Mouse (Mus musculus): Measurements from ENCODE around the gene Tmx4. TPM values are rescaled to one million over a fixed set of nuclear protein-coding genes. Genes with fewer than 3 reads are reported as not detected.
A peak's percentile ranks its signal among the peaks of the same experiment; 100 is the strongest.

Gene Tmx4
- polyA plus RNA-seq (2014; fragmentation: Nextera tagmentation; extraction: Ambion mirVana), result 24.9 and 25.7 TPM in 2 replicates

DNA sequence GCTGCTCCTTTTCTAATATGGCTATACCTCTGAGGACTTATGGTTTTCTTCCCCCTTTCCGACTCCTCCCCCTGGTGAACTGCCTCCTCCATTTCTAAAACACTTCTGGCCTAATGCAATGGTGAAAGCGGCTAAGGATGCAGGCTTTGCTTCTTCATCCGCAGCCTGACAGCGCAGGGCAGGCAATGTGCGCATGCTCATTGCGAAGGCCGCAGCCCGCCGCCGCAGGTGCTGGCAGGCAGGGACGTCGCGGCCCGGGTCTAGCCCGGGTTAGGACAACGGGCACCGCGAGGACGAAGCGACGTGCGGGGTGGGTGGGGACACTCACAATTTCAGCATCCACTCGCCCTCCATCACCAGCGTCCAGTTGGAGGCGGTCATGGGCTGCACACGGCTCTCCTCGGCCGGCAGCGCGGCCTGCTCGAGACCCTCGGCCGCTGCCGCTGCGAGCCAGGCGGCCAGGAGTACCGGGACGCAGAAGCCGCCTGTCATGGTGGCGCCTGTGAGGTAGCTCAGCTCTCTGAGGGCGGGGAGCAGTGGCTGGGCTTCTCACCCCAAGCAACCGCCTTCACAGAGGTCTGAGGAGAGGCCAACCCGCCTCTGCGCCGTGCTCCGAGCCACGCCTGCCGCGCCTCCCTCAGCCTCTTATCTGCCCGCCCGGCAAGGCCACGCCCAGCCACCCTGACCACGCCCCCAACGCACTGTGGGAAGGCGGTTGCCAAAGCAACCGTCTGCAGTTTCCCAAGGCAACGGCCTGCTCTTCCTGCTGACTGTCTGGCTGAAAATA lies at the start of gene Tmx4:
TSS of gene Tmx4 (minus strand) at position 632 of the 787 bp plus-strand sequence.
- peak within 1 kb of the TSS; percentile 85 for H3K9ac ChIP-seq
- no peaks in the 10 kb centered on the region for H3K27me3 ChIP-seq (ENCODE audit: insufficient read depth, low read length)
- peaks cover 10% of the 10 kb centered on the region for H3K4me1 ChIP-seq (ENCODE audit: insufficient read depth)
- peak within 1 kb of the TSS; percentile 80 for H3K4me2 ChIP-seq
- peak; percentile 100 for ATAC-seq (ENCODE audit: insufficient read depth)
- H3K27ac ChIP-seq (ENCODE audit: low read depth), result peak within 1 kb of the TSS; percentile 97
- peak; percentile 26; the same call in 1 of the 2 replicates for TF ChIP-seq CTCF (IDR thresholded peaks at IDR 0.05; ENCODE audit: low read depth)
- H3K4me3 ChIP-seq (ENCODE audit: low read depth, low read length), result peak within 1 kb of the TSS; percentile 77
- WGBS, result under 1% methylated on average over 57 of the region's 57 CpGs
- no peaks in the 10 kb centered on the region for H3K36me3 ChIP-seq (ENCODE audit: insufficient read depth)
- DNase-seq, result peak; percentile 99
- no peaks in the 10 kb centered on the region for H3K9me3 ChIP-seq (ENCODE audit: low read depth, low read length)

DNA sequence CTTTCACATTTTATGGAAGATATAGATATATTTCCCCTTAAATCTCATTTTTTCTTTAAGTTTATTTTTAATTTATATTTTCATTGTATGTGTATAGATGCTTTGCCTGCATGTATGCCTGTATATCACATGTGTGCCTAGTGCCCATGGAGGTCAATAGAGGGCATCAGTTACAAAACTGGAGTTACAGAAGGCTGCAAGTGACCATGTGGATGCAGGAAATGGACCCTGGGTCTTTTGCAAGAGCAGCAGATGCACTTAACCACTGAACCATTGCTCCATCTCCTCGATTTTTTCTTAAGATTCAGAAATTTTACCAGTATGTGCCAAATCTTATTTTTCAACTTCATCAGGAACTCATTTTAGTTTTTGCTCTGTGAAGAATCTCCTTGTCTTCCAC lies 48.2 kb upstream of the Tmx4 start:
- no peaks in the 10 kb centered on the region for H3K27me3 ChIP-seq (ENCODE audit: insufficient read depth, low read length)
- no peak overlapping the region for H3K4me2 ChIP-seq
- H3K9ac ChIP-seq, result no peak overlapping the region
- no peak for DNase-seq
- H3K9me3 ChIP-seq (ENCODE audit: low read depth, low read length), result no peaks in the 10 kb centered on the region
- H3K36me3 ChIP-seq (ENCODE audit: insufficient read depth), result no peaks in the 10 kb centered on the region
- no peak for TF ChIP-seq CTCF (IDR thresholded peaks at IDR 0.05; ENCODE audit: low read depth)
- WGBS, result 33% methylated on average over 1 of the region's 1 CpGs
- no peaks in the 10 kb centered on the region for H3K4me1 ChIP-seq (ENCODE audit: insufficient read depth)
- no peak for ATAC-seq (ENCODE audit: insufficient read depth)
- no peak overlapping the region for H3K27ac ChIP-seq (ENCODE audit: low read depth)
- H3K4me3 ChIP-seq (ENCODE audit: low read depth, low read length), result no peak overlapping the region

DNA sequence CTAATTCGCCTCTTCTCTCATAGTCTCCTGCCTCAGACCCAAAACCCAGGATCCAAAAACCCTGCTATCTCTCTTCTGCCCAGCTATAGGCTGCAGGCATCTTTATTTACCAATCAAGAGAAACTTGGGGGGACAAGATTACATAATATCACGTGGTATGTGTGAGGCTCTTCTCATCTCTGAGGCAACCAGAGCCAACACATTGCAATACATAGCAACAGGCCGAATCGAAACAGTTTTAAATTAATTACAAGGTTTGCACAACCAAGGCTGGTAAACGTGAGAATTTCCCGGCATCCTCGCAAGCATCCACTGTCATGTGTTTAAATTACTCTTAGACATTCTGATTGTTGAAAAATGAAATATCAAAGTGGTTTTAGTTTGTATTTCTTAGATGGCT lies 47.1 kb upstream of the Tmx4 start:
- TF ChIP-seq CTCF (IDR thresholded peaks at IDR 0.05; ENCODE audit: low read depth), result no peak
- Histone ChIP-seq H3K4me2 (no peak overlapping the region), H3K9ac (no peak overlapping the region), H3K27me3 (ENCODE audit: insufficient read depth, low read length) (no peaks in the 10 kb centered on the region), H3K36me3 (ENCODE audit: insufficient read depth) (no peaks in the 10 kb centered on the region), H3K9me3 (ENCODE audit: low read depth, low read length) (no peaks in the 10 kb centered on the region), H3K27ac (ENCODE audit: low read depth) (no peak overlapping the region), H3K4me1 (ENCODE audit: insufficient read depth) (no peaks in the 10 kb centered on the region), H3K4me3 (ENCODE audit: low read depth, low read length) (no peak overlapping the region)
- WGBS, result 74% methylated on average over 7 of the region's 7 CpGs
- ATAC-seq (ENCODE audit: insufficient read depth) (no peak), DNase-seq (no peak)

GRCm38 (mm10) chr2:134682326-134682725 lies 38.4 kb upstream of the Tmx4 start:
- WGBS, result 65% methylated on average over 3 of the region's 3 CpGs
- no peak for ATAC-seq (ENCODE audit: insufficient read depth)

GRCm38 (mm10) chr2:134681271-134681961 lies 37.5 kb upstream of the Tmx4 start:
- DNase-seq, result peak; percentile 81
- Histone ChIP-seq H3K4me1 (ENCODE audit: insufficient read depth) (no peaks in the 10 kb centered on the region), H3K9ac (no peak overlapping the region), H3K36me3 (ENCODE audit: insufficient read depth) (no peaks in the 10 kb centered on the region), H3K27me3 (ENCODE audit: insufficient read depth, low read length) (no peaks in the 10 kb centered on the region), H3K27ac (ENCODE audit: low read depth) (no peak overlapping the region), H3K4me2 (no peak overlapping the region), H3K4me3 (ENCODE audit: low read depth, low read length) (no peak overlapping the region), H3K9me3 (ENCODE audit: low read depth, low read length) (no peaks in the 10 kb centered on the region)
- 22% methylated on average over 9 of the region's 9 CpGs for WGBS
- TF ChIP-seq CTCF (IDR thresholded peaks at IDR 0.05; ENCODE audit: low read depth), result peak; percentile 69
- peak; percentile 55; the same call in 1 of the 2 replicates for ATAC-seq (ENCODE audit: insufficient read depth)

More at GRCm38 (mm10) chr2:134682326-134682725, 38.4 kb upstream of the Tmx4 start:
- Histone ChIP-seq H3K4me3 (ENCODE audit: low read depth, low read length) (no peak overlapping the region), H3K36me3 (ENCODE audit: insufficient read depth) (no peaks in the 10 kb centered on the region), H3K9me3 (ENCODE audit: low read depth, low read length) (no peaks in the 10 kb centered on the region), H3K27me3 (ENCODE audit: insufficient read depth, low read length) (no peaks in the 10 kb centered on the region), H3K9ac (no peak overlapping the region), H3K4me1 (ENCODE audit: insufficient read depth) (no peaks in the 10 kb centered on the region), H3K27ac (ENCODE audit: low read depth) (no peak overlapping the region), H3K4me2 (no peak overlapping the region)
- no peak for TF ChIP-seq CTCF (IDR thresholded peaks at IDR 0.05; ENCODE audit: low read depth)
- DNase-seq, result no peak

DNA sequence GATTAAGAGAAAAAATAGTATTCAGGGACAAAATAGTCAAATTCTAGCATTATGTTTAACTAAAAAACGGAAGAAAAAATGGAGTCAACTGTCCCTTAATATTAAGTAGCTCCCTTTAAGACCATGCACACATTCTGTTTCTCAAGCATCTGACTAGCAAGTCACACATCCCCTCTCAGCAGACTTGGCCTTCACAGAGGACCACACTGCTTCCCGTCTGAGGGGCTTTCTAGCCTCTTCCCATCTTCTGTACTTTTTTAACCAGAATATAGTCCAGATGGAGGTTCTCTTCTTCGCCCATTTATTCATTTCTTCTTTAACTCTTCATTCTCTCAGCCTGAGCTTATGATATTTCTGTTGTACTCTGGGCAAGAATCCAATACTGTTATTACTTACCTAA lies 35.6 kb upstream of the Tmx4 start:
- Histone ChIP-seq H3K9me3 (ENCODE audit: low read depth, low read length) (no peaks in the 10 kb centered on the region), H3K9ac (no peak overlapping the region), H3K27me3 (ENCODE audit: insufficient read depth, low read length) (no peaks in the 10 kb centered on the region), H3K4me3 (ENCODE audit: low read depth, low read length) (no peak overlapping the region), H3K4me1 (ENCODE audit: insufficient read depth) (no peaks in the 10 kb centered on the region), H3K4me2 (no peak overlapping the region), H3K36me3 (ENCODE audit: insufficient read depth) (no peaks in the 10 kb centered on the region), H3K27ac (ENCODE audit: low read depth) (no peak overlapping the region)
- DNase-seq (peak; percentile 78), ATAC-seq (ENCODE audit: insufficient read depth) (peak; percentile 78)
- 37% methylated on average over 3 of the region's 3 CpGs for WGBS
- no peak for TF ChIP-seq CTCF (IDR thresholded peaks at IDR 0.05; ENCODE audit: low read depth)

- 64% methylated on average over 1 of the region's 1 CpGs for WGBS
- Histone ChIP-seq H3K4me2 (no peak overlapping the region), H3K4me1 (ENCODE audit: insufficient read depth) (no peaks in the 10 kb centered on the region), H3K9ac (no peak overlapping the region), H3K27ac (ENCODE audit: low read depth) (no peak overlapping the region), H3K27me3 (ENCODE audit: insufficient read depth, low read length) (no peaks in the 10 kb centered on the region), H3K9me3 (ENCODE audit: low read depth, low read length) (no peaks in the 10 kb centered on the region), H3K36me3 (ENCODE audit: insufficient read depth) (no peaks in the 10 kb centered on the region), H3K4me3 (ENCODE audit: low read depth, low read length) (no peak overlapping the region)
- TF ChIP-seq CTCF (IDR thresholded peaks at IDR 0.05; ENCODE audit: low read depth), result no peak
- DNase-seq (no peak), ATAC-seq (ENCODE audit: insufficient read depth) (no peak)
Observed at GRCm38 (mm10) chr2:134675465-134675864, 31.5 kb upstream of the Tmx4 start.

Measured in lung, embryonic 14.5 days (tissue).